In the genomic region with DNA sequence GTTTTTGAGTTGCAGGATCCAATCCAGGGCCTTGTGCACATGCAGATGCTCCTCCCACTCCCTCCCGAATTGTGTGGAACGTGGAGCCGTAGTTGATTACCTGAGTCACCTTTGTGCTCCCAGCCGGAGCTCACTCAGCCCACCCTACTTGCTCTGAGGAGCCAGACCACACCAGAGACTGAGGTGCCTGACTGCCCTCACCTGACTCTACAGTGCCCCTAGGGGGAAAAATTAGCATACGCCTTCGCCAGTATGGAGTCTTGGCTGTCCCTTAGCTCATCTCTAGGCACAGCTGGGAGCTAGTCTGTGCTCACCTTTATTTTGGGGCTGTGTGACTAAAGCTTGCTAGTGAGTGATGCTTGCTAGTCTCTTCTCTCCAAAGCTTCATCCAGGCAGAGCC, we compare ENCODE assay signal across 1 mouse cellular context.
TF ChIP-seq lines count a peak whose summit lies in the region.

No protein-coding gene starts in this region.

TF ChIP-seq in MEL, 35 proteins besides CTCF, POLR2A, EP300 and RAD21 (continued from another document):
- TF ChIP-seq SMC3 (IDR thresholded peaks at IDR 0.05; ENCODE audit: low read depth, low read length) = no peak
- TF ChIP-seq MEF2A (IDR thresholded peaks at IDR 0.05; ENCODE audit: extremely low read depth, insufficient replicate concordance, low read depth, low read length, poor library complexity, severe bottlenecking) = no peak
- no peak for TF ChIP-seq RCOR1 (IDR thresholded peaks at IDR 0.05; ENCODE audit: low read depth, low read length)
